Mouse (Mus musculus) cerebellum, postnatal 10 days (tissue): ENCODE data around the gene Fam53b.
A peak's percentile ranks its signal among the peaks of the same experiment; 100 is the strongest.
"Not testable (repeated sequence)": the region's sequence is repeated elsewhere in the genome, so short reads cannot be mapped to it uniquely, and the experiment has no call there.

ENCODE experiments used
- DNase-seq, 2 experiments: peaks; one replicate each; pipeline ENCODE4 v3.0.0; 2021; ENCODE audit warnings: mixed read lengths in 2 of 2

Fam53b gene

GRCm38 (mm10) chr7:132673931-132674755 lies 139.5 kb downstream of the Fam53b start:
- DNase-seq = peak; percentile 72 to 73

GRCm38 (mm10) chr7:132672481-132672959 lies 141.2 kb downstream of the Fam53b start:
- DNase-seq = peak; percentile 57

- peak; percentile 40 to 50 for DNase-seq
These were observed 142.9 kb downstream of the Fam53b start for GRCm38 (mm10) chr7:132670863-132671165.

- DNase-seq = no peak
These were observed 143.5 kb downstream of the Fam53b start for GRCm38 (mm10) chr7:132669999-132670862.

GRCm38 (mm10) chr7:132668604-132669003 lies 145.1 kb downstream of the Fam53b start:
- no peak for DNase-seq

GRCm38 (mm10) chr7:132666516-132666915 lies 147.2 kb downstream of the Fam53b start:
- DNase-seq = no peak

- DNase-seq = no peak
These were observed 147.9 kb downstream of the Fam53b start for GRCm38 (mm10) chr7:132665664-132666382.

- DNase-seq = no peak
These were observed 148.9 kb downstream of the Fam53b start for GRCm38 (mm10) chr7:132664815-132665214.

- DNase-seq = not testable (repeated sequence)
These were observed 150.9 kb downstream of the Fam53b start for GRCm38 (mm10) chr7:132662831-132663230.
